Mouse (Mus musculus) left cerebral cortex, postnatal 25 days (tissue): Measurements from ENCODE around the gene Rfc1. TPM values are rescaled to one million over a fixed set of nuclear protein-coding genes. Genes with fewer than 3 reads are reported as not detected.
"Not testable (repeated sequence)": the region's sequence is repeated elsewhere in the genome, so short reads cannot be mapped to it uniquely, and the experiment has no call there.

Source experiments
- DNase-seq, 2 experiments: peaks; one replicate each; pipeline ENCODE4 v3.0.0; 2022; ENCODE audit warnings: low spot score in 2 of 2, mixed read lengths in 1 of 2
- intact Hi-C: fragments of 180-260 bp; cut with DNase I; formaldehyde crosslinking; loops from one replicate; pipeline ENCODE4 v1.15.1; 2025
- total RNA-seq, 2 experiments: library from RNA; stranded (reverse); gene quantifications; 2 replicates each; pipeline ENCODE4 v1.2.3; 2021

Rfc1 gene
- total RNA-seq, 2 experiments from 2014 or later, result 27.8 to 30.3 TPM

DNA sequence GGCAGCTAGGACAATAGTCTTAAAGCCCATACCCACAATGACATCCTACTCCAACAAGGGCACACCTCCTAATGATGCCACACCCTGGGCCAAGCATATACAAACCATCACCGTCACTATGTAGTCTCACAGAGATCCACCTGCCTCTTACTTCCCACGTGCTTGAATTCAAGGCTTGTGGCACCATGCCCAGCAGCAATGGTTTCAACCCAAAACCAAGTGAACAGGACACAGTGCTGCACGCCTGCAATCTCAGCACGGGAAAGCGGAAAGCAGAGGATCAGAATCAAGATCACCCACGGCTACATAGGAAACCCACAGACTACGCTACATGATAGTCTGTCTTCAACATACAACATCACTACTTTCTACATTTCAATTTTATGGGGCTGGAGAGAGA lies 27.3 kb downstream of the Rfc1 start:
- no peak for DNase-seq
- intact Hi-C loops, result no loop called here

DNA sequence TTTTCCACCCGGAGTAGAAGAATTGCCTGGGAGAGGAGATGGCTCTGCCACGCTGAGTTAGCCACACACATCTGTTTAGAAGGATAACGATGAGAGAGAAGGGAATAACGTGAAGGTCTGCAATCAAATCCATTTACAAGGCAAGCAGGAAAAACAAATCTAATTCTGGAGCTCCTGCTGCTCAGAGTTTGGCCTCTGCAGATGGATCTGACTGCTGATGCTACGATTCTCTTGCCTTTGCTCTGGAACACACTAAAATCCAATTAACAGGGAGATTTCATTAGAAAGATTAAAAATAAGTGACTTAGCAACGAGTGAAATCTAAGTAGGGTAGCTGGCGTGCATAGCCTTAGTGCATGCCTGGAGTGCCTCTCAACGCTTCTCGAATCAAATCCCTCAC lies 30.0 kb downstream of the Rfc1 start:
- peak in 1 of 2 experiments; percentile 11 for DNase-seq
- intact Hi-C loops, result no loop called here

DNA sequence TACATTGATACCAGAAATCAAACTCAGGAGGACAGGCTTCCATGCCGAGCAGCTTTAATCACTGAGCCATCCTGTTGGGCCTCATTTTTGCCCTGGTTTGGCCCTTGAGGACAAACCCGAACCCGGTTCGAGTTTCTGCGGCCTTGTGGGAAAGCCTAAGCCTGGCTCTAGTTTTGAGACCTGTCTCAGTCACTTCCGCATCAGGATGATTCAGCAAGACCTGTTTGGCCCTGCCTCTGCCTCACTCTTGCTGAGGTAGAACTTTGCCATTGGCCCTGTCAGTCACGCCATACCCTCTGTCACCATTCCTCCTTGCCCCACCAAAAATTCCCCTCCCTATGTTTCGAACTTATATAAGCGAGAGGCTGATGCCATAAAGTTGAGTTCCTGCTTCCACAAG lies 35.3 kb downstream of the Rfc1 start:
- intact Hi-C loops, result no loop called here

DNA sequence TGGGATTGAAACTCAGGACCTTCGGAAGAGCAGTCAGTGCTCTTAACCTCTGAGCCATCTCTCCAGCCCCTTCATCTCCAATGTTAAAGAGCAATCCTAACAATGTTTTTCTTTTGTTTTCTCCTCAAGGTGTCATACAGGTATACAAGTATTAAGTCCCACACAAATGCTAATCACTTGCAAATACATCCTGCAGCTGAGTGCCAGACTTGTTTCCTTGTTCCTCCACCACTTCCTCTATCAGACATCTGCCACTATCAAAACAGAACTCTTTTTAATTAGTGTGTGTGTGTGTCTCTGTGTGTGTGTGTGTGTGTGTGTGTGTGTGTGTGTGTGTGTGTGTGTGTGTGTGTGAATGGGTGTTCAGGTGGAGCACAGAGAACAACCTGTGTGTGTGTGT lies 35.8 kb downstream of the Rfc1 start:
- intact Hi-C loops, result not testable (repeated sequence)

More for the DNA sequence above, 35.3 kb downstream of the Rfc1 start:
- no peak for DNase-seq

DNA sequence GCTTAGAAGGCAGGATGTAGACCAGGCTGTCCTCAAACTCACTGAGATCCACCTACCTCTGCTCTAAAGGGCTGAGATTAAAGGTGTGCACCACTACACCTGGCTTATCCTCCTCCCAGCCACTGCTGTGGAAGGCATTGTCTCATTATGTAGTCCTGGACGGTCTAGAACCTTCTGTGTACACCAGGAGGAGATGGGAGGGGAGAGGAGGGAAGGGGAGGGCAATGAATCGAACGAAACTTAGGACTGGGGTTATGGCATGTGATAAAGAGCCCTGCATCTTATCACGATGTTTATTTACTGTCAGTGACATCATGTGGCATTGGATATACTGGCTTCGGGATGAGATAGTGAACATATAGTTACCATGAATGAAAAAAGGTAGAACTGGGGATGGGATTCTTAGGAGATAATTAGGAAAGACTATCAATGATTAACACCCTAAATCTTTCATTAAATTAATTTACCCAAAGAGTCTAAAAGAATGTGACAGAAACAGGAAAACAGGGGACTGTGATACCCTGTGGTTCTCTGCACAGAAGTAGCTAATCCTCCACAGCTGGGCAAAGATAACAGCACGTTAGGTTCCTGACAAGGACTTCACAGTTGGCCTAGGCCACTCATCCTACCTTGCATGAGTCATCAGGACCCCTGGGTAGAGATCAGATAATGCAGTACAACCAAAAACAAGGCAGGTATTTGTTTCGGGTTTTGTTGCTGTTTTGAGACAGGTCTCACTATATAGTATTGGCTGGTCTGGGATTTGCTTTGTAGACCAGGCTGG lies 37.1 kb downstream of the Rfc1 start:
- no peak for DNase-seq
- intact Hi-C loops, result no loop called here

More for the DNA sequence above, 35.8 kb downstream of the Rfc1 start:
- not testable (repeated sequence) for DNase-seq

DNA sequence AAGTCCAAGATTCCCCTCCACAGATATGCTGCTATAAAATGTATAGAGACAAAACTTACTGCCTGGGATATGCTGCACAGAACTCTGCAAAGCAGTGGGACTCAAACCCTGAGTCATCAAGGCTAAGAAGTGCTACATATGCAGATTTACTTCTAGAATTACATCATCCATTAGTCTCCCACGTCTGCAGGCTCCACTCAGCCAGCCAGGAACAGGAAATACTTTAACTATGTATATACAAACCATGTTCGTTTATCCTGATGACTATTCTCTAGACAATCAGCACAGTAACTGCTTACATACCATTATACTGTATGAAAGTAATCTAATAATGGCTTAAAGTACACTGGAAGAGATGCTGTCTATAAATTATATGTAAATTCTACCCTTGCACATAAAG lies 41.2 kb downstream of the Rfc1 start:
- intact Hi-C loops, result no loop called here
- peak in 1 of 2 experiments; percentile 58 for DNase-seq

DNA sequence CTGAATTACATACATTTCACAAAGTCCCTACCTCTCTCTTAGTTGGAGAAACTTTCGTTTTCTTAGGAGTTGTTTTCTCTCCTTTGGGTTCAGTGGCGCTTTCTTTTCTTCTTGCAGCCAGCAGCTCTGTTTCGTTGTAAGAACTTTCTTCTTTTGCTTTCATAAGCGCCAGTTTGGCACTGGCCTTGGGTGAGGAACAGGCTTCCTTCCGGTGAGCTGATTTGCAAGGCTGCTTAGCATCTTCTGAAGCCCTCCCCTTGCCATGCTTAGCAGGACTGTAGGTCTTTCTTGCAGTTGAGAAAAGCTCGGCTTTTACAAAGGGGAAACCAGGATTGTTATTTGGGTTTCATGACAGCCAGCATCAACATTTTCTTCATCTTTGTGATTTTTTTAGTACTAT lies 41.8 kb downstream of the Rfc1 start:
- DNase-seq, result no peak
- intact Hi-C loops, result no loop called here

DNA sequence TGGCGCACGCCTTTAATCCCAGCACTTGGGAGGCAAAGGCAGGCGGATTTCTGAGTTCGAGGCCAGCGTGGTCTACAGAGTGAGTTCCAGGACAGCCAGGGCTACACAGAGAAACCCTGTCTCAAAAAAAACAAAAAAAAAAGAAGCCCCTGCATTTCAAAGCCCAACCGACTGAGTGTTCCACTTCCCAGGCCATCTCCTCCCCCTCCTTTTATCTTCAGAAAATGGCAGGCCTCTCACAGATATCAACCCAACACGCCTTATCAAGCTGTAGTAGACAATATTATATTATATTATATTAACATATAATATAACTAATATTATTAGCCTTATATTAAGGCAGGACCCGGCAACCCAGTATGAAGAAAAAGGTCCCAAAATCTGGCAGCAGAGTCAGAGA lies 46.5 kb downstream of the Rfc1 start:
- DNase-seq, intact Hi-C loops: not testable (repeated sequence)

DNA sequence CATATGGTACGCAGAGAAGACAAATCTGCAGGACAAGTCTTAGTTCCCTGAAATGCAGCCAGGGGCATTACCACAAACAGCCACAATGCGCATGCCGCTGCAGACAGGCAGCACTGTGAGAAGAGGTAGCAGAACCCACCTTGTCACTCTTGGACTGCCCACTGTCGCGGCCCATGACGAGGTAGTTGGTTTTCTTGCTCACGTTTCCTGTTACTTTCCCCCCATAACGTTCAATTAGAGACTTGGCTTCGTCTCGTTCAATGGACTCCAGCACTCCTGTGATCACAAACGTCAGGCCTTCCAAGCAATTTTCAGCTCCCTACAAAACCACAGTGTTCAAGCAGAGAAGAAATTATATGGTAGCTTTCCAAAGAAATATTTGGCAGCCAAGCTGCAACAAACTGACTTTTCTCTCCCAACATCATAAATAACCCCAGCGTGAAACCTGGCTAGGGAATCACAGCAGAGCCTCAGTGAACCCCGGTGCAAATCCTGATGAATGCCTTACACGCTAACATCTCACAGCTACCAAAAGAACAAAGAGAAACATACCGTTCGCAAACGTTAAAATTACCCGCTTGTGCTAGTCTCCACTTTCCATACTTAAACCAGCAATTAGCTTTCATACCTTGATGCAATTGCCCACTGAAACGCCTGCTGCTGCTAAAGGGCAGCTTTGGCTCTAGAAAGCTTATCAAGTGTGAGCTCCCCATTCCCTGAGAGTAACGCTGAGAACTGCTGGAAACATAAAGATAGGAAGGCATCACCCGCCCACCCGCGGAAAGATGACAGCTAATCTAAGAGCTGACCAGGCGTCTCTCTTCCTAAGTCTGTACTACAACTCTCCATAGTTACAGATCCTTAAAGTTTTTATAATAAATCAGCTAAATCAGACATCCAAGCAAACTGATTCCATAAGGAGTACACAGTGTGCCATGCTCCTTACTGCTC lies 47.4 kb downstream of the Rfc1 start:
- no peak for DNase-seq
- intact Hi-C loops, result no loop called here

DNA sequence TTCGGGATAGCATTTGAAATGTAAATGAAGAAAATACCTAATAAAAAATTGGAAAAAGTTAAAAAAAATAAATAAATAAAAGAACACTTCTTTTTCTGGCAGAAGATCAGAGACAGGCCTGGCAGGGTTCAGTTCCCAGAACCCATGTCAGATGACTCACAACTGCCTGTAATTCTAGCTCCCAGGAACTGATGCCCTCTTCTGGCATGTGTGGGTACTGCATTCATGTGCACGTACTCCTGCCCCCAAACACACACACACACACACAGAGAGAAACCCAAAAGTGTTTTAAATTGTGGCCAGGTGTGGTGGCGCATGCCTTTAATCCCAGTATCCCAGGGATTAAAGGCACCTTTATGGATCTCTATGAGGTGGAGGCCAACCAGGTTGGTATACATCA lies 51.3 kb downstream of the Rfc1 start:
- intact Hi-C loops, result no loop called here
- DNase-seq, result no peak

DNA sequence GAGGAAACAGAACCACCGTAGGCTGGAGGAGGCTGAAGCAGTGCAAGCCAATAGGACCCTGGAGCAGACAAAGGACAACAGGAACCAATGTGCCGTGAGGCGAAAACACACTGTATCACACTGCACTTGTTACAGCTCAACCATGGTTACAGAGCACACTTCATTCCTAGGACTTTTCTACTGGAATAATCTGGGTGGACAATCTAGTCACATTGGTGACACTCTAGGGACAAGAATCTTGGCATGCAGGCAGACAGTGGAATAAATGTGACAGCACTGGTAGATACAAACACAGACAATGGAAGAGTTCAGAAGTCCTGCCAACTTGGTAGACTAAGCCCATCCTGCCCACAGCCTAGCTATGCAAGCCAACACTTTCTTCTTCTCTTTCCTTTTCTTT lies 54.3 kb downstream of the Rfc1 start:
- DNase-seq, result no peak
- intact Hi-C loops, result no loop called here

DNA sequence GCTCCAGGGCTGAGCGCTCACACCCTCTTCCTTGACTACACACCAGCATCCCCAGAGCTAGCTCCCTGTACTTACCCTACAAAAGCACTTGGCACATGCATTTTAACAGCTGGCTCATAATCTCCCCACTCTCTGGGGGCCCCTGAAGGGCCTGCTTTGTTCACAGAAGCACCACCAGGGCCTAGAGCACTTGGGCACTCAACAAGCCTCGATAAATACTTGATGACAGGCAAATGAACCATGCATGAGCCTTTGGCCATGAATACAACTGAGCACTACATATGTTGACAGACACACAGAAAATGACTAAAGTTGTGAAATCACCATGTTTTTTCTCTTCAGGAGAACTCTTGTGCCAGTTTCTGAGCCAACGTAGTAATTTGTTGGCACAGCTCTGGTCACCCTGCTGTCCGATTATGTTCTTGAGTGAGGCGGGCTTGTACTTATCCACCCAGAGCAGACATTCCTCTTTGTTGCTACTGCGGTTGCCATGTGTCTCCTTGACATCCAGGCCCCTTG lies 56.3 kb downstream of the Rfc1 start:
- DNase-seq, result no peak
- intact Hi-C loops, result no loop called here

DNA sequence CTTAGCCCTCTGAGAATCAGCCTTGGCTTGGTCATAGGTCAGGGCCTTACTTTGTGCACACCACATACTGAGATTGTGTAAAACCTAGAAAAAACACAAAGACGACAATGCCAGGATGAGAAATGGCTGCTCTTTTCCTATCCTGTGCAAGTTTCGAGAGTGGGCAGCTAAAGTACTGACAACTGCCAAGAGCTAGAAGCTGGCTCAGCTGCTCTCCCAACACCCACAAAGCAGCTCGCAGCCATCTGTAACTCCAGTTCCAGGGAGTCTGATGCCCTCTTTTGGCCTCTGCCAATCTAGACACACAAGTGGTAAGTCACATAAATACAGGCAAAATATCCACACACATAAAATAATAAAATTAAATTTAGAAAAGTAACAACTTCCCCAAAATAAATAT lies 61.5 kb downstream of the Rfc1 start:
- intact Hi-C loops, result no loop called here
- DNase-seq, result peak in 1 of 2 experiments; percentile 70

DNA sequence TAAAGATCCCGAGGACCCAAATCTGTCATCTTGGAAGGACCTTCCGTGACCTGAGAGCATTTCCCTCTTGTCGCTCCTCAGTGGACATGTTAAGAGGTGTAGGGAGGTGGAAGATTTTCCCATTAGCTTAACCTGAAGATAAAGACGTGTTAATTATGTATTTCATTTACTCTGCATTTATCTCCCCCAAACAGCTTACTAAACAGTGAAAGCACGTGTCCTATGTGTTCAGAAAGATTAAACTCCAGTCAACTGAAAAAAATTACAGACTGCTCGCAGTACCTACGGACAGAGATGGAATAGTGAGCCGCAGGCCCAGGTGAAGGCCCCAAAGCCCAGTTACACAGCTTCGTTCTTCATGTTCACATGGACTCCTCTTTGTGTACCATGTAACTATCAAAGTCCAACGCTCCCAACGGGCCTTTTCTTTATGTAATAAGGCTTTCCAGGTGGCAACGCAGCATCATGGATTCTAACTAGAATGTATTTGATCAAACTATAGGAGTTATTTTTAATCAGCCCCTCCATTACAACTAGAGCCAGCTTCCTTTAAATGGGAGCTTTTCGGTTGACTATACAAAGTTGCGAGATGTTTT lies 77.5 kb downstream of the Rfc1 start:
- intact Hi-C loops, result no loop called here
- no peak for DNase-seq

DNA sequence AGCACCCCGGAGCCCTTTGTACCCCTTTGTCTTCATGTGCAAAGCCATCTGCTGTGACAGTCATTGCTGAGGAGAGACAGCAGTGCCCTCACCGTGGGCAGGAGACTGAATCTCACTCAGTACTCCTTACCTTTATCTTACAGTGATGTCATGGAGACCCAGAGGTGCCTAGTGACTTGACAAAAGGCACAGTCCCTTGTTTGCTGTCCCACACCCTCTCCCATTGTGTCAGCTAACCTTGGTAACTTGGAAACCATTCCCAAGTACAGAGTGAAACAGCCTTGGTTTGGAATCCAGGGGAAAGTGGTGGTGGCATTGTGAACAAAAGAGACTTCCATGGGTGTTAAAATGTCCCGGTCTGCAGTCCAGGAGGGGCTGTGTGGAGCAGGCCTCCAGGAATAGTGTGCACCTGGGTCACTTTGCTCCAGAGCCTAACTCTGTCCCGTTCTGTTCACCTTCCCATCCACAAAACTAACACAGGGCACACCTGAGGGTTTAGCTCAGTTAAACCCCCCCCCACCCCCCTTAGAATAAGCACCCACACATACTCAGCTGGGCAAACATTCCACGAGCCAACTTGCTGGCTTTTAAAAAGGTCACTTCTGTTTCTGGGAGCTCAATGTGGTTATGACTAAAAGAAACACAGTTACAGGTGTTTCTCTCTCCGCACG lies 85.2 kb downstream of the Rfc1 start:
- intact Hi-C loops, result no loop called here
- DNase-seq, result no peak

DNA sequence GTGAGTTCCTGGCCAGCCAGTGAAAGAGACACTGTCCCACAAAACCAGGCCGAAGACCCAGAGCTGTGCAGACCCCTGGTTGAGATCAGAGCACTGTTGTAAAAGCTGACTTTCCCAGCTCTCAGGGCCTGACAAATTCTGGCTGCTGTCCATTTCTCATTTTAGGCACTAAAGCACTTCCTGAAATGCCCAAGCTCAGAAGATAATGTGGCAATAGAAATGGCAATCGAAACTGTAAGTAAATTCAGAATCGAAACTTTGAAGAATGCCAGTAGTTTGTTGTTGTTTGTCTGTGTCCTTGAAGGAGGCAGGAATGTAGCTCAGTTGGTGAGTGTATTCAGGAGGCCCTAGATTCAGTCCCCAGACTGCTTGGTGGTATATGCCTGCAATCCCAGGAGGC lies 88.2 kb downstream of the Rfc1 start:
- no peak for DNase-seq
- intact Hi-C loops, result loop anchor here (10.0 kb wide), 1 partner anchor 362 kb away; no protein-coding TSS in a partner anchor

DNA sequence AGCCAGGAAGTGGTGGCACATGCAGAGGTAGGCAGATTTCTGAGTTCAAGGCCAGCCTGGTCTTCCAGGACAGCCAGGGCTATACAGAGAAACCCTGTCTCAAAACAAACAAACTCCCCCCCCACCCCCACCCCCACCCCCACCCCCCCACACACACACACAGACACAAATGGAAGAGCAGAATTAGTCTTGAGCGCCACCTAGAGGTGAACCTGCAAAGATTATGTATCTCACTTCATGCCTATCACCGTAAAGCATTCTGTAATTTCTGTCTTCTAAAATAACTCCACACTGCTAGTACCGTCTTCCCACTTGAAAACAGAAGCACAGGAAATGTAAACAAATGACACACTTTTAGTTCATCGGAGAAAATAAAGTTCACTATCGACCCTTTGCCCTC lies 92.7 kb downstream of the Rfc1 start:
- DNase-seq, result no peak
- intact Hi-C loops, result loop anchor here (2.0 to 10.0 kb wide), 2 partner anchors 240 to 358 kb away; no protein-coding TSS in a partner anchor

DNA sequence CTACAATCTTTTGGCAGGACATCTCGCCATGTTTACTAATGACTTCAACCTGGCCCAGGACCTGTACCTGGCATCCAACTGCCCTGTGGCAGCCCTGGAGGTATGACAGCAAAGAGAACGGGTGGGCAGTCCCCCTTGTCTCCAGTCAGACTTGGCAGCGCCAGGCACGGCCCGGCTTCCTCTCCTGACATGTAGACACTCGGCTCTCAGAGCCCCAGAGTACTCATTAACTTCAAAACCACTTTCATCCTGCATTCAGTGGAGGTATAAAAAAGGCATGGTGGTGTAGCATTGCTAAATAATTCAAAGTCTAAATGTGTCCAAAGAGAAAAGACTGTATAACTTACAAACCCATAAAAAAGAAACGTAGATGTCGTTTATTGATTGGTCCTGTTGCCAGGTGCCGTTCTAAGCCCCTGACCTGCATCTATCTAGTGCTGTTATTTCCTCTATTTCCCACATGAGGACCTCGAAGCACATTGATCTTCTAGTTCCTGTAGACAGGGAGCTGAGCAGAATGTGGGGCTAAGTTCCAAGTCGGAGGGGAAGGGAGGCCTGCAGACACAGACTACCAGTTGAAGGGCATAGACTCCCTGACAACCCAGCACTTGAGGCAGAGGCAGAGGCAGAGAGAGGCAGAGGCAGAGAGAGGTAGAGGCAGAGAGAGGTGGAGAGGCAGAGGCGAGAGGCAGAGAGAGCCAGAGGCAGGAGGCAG lies 104.0 kb downstream of the Rfc1 start:
- no peak for DNase-seq
- intact Hi-C loops, result no loop called here

DNA sequence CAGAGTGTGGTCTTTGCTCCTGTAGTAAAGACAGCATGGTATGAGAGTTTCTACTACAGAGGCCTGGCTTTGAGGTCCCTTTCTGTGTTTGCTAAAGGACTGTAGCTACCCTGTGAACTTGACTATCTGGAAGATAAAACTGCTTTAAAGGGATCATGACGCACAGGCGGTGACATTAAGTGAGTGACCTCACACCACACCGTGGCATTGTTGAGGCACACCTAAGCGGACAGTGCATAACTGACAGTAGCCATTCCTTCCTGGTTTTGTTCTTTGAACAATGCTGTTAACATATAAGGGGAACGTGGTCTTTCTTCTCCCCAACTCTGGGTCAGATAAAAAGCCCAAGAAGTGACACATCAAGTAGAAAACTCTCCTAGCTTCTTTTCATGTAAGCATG lies 111.4 kb downstream of the Rfc1 start:
- intact Hi-C loops, result no loop called here

More for the DNA sequence above, 111.4 kb downstream of the Rfc1 start:
- DNase-seq, result no peak
